Mouse (Mus musculus) MEL (cell line): ENCODE measurements around the gene Kirrel3. TPM values are rescaled to one million over a fixed set of nuclear protein-coding genes. Genes with fewer than 3 reads are reported as not detected.

ENCODE experiments used
- DNase-seq: peaks from one replicate; pipeline ENCODE4 v3.0.0; 2011; ENCODE audit warnings: low read depth, low spot score
- H3K27ac ChIP-seq: 2 replicates; pipeline ENCODE4 v1.5.1; 2012; ENCODE audit warnings: low read depth, mild to moderate bottlenecking, control low read depth, low read length, moderate library complexity; ENCODE audit not compliant: control insufficient read depth
- H3K27me3 ChIP-seq, 2 experiments: fragments of 150-350 bp in 1 of 2; sonication (generic) in 1 of 2; 2 replicates each; pipeline ENCODE4 v1.6.1; 2012; ENCODE audit warnings: low read length in 2 of 2, mild to moderate bottlenecking in 2 of 2, improper control_type of control experiment in 1 of 2, moderate library complexity in 1 of 2; ENCODE audit not compliant: insufficient read depth in 2 of 2, control insufficient read depth in 1 of 2
- H3K36me3 ChIP-seq, 2 experiments: 2 replicates each; pipeline ENCODE4 v1.6.1; 2012 to 2014; ENCODE audit warnings: low read length in 2 of 2, improper control_type of control experiment in 1 of 2, inconsistent platforms in 1 of 2, mild to moderate bottlenecking in 1 of 2; ENCODE audit not compliant: insufficient read depth in 2 of 2, control insufficient read depth in 1 of 2
- H3K4me1 ChIP-seq, 2 experiments: fragments of 150-350 bp in 1 of 2; sonication (generic) in 1 of 2; 2 replicates each; pipeline ENCODE4 v1.6.1; 2012; ENCODE audit warnings: low read length in 2 of 2, improper control_type of control experiment in 1 of 2, mild to moderate bottlenecking in 1 of 2; ENCODE audit not compliant: insufficient read depth in 2 of 2, control insufficient read depth in 1 of 2
- H3K4me3 ChIP-seq, 2 experiments: fragments of 150-350 bp in 1 of 2; sonication (generic) in 1 of 2; 2 replicates each; pipeline ENCODE4 v1.5.1; 2012; ENCODE audit warnings: low read depth in 2 of 2, low read length in 2 of 2, mild to moderate bottlenecking in 2 of 2, moderate library complexity in 2 of 2, control low read depth in 1 of 2, improper control_type of control experiment in 1 of 2; ENCODE audit not compliant: control insufficient read depth in 1 of 2, insufficient read depth in 1 of 2
- H3K79me2 ChIP-seq: 2 replicates; pipeline ENCODE4 v1.6.1; 2012; ENCODE audit warnings: mild to moderate bottlenecking, low read length, moderate library complexity; ENCODE audit not compliant: control insufficient read depth, poor library complexity, insufficient read depth
- H3K9ac ChIP-seq: 2 replicates; pipeline ENCODE4 v1.6.1; 2012; ENCODE audit warnings: low read depth, mild to moderate bottlenecking, control low read depth, low read length, moderate library complexity; ENCODE audit not compliant: control insufficient read depth, poor library complexity, severe bottlenecking
- H3K9me3 ChIP-seq: fragments of 150-350 bp; sonication (generic); replicated peaks from 2 replicates; pipeline ENCODE4 v1.6.1; 2012; ENCODE audit warnings: mild to moderate bottlenecking, low read length, improper control_type of control experiment, moderate library complexity; ENCODE audit not compliant: insufficient read depth
- CHD1 ChIP-seq: IDR thresholded peaks from 2 replicates; pipeline ENCODE4 v1.6.1; 2012; ENCODE audit warnings: low read depth, mild to moderate bottlenecking, inconsistent platforms, low read length, improper control_type of control experiment
- CHD2 ChIP-seq: IDR thresholded peaks from 2 replicates; pipeline ENCODE4 v1.6.1; 2011; ENCODE audit warnings: low read length, improper control_type of control experiment
- CTCF ChIP-seq, 3 experiments: IDR thresholded peaks in 2 of 3; conservative IDR thresholded peaks in 1 of 3; 2 replicates each; pipeline ENCODE4 v1.5.1; 2011 to 2012; ENCODE audit warnings: low read length in 3 of 3, low read depth in 2 of 3, mild to moderate bottlenecking in 2 of 3, improper control_type of control experiment in 1 of 3, inconsistent platforms in 1 of 3, mixed read lengths in 1 of 3, moderate library complexity in 1 of 3; ENCODE audit not compliant: control insufficient read depth in 1 of 3, insufficient read depth in 1 of 3, poor library complexity in 1 of 3, severe bottlenecking in 1 of 3
- E2F4 ChIP-seq: IDR thresholded peaks from 2 replicates; pipeline ENCODE4 v1.6.1; 2011; ENCODE audit warnings: low read depth, low read length, improper control_type of control experiment, borderline replicate concordance
- EP300 ChIP-seq, 2 experiments: IDR thresholded peaks; 2 replicates each; pipeline ENCODE4 v1.6.1; 2011; ENCODE audit warnings: improper control_type of control experiment in 2 of 2, low read length in 2 of 2, low read depth in 1 of 2, mild to moderate bottlenecking in 1 of 2
- GABPA ChIP-seq: IDR thresholded peaks from 2 replicates; pipeline ENCODE4 v1.6.1; 2012; ENCODE audit warnings: low read depth, mild to moderate bottlenecking, inconsistent platforms, low read length, improper control_type of control experiment, moderate library complexity
- GATA1 ChIP-seq: IDR thresholded peaks from 2 replicates; pipeline ENCODE4 v1.6.1; 2011; ENCODE audit warnings: low read depth, low read length, improper control_type of control experiment
- HCFC1 ChIP-seq: IDR thresholded peaks from 2 replicates; pipeline ENCODE4 v1.6.1; 2012; ENCODE audit warnings: low read depth, mild to moderate bottlenecking, inconsistent platforms, low read length, improper control_type of control experiment, moderate library complexity
- JUND ChIP-seq: IDR thresholded peaks from 2 replicates; pipeline ENCODE4 v1.6.1; 2011; ENCODE audit warnings: low read depth, mild to moderate bottlenecking, improper control_type of control experiment, low read length
- MAFK ChIP-seq: IDR thresholded peaks from 2 replicates; pipeline ENCODE4 v1.6.1; 2011; ENCODE audit warnings: low read depth, mild to moderate bottlenecking, low read length, improper control_type of control experiment, borderline replicate concordance
- MAX ChIP-seq: IDR thresholded peaks from 2 replicates; pipeline ENCODE4 v1.6.1; 2011; ENCODE audit warnings: low read length, improper control_type of control experiment
- MEF2A ChIP-seq: IDR thresholded peaks from 2 replicates; pipeline ENCODE4 v1.6.1; 2014; ENCODE audit warnings: low read depth, mild to moderate bottlenecking, inconsistent platforms, low read length, improper control_type of control experiment; ENCODE audit not compliant: poor library complexity, insufficient replicate concordance, severe bottlenecking; ENCODE audit errors: extremely low read depth
- MYB ChIP-seq: IDR thresholded peaks from 2 replicates; pipeline ENCODE4 v1.6.1; 2011; ENCODE audit warnings: mild to moderate bottlenecking, low read depth, low read length, improper control_type of control experiment
- POLR2A ChIP-seq, 2 experiments: IDR thresholded peaks; 2 replicates each; pipeline ENCODE4 v1.6.1; 2011 to 2012; ENCODE audit warnings: low read length in 2 of 2, mild to moderate bottlenecking in 2 of 2, control low read depth in 1 of 2, improper control_type of control experiment in 1 of 2, low read depth in 1 of 2, moderate library complexity in 1 of 2; ENCODE audit not compliant: control insufficient read depth in 1 of 2, insufficient read depth in 1 of 2, poor library complexity in 1 of 2
- RAD21 ChIP-seq: IDR thresholded peaks from 2 replicates; pipeline ENCODE4 v1.6.1; 2011; ENCODE audit warnings: mild to moderate bottlenecking, low read depth, low read length, improper control_type of control experiment
- RCOR1 ChIP-seq: IDR thresholded peaks from 2 replicates; pipeline ENCODE4 v1.6.1; 2012; ENCODE audit warnings: low read depth, mild to moderate bottlenecking, inconsistent platforms, low read length, improper control_type of control experiment
- SMC3 ChIP-seq: IDR thresholded peaks from 2 replicates; pipeline ENCODE4 v1.6.1; 2011; ENCODE audit warnings: low read depth, low read length, improper control_type of control experiment
- TAL1 ChIP-seq: IDR thresholded peaks from 2 replicates; pipeline ENCODE4 v1.6.1; 2012; ENCODE audit warnings: mild to moderate bottlenecking, inconsistent platforms, low read length, moderate library complexity, mixed read lengths
- TBP ChIP-seq: IDR thresholded peaks from 2 replicates; pipeline ENCODE4 v1.8.0; 2011; ENCODE audit warnings: low read depth, low read length, improper control_type of control experiment
- USF1 ChIP-seq: IDR thresholded peaks from 2 replicates; pipeline ENCODE4 v1.6.1; 2014; ENCODE audit warnings: low read depth, mild to moderate bottlenecking, inconsistent platforms, low read length, improper control_type of control experiment, moderate library complexity
- USF2 ChIP-seq, 2 experiments: IDR thresholded peaks; 2 replicates each; pipeline ENCODE4 v1.6.1; 2011 to 2012; ENCODE audit warnings: improper control_type of control experiment in 2 of 2, low read length in 2 of 2, borderline replicate concordance in 1 of 2, inconsistent platforms in 1 of 2, low read depth in 1 of 2, mild to moderate bottlenecking in 1 of 2; ENCODE audit not compliant: insufficient read depth in 1 of 2
- ZC3H11A ChIP-seq: IDR thresholded peaks from 2 replicates; pipeline ENCODE4 v1.6.1; 2012; ENCODE audit warnings: low read depth, mild to moderate bottlenecking, inconsistent platforms, low read length, improper control_type of control experiment
- ZNF384 ChIP-seq: IDR thresholded peaks from 2 replicates; pipeline ENCODE4 v1.6.1; 2012; ENCODE audit warnings: low read depth, mild to moderate bottlenecking, inconsistent platforms, low read length, improper control_type of control experiment
- polyA plus RNA-seq, 2 experiments: library from polyadenylated mRNA; stranded (reverse) in 1 of 2; unstranded in 1 of 2; fragments of >175 nt in 1 of 2; fragments of >200 nt in 1 of 2; gene quantifications; 2 replicates each; pipeline versions ENCODE4 v1.2.1 to v1.2.4; 2012; ENCODE audit warnings: low replicate concordance in 2 of 2, low read depth in 1 of 2; ENCODE audit not compliant: insufficient read length in 2 of 2, insufficient read depth in 1 of 2, missing spikeins in 1 of 2
- total RNA-seq: library from RNA; depleted of rRNA; stranded (reverse); fragments of 300-350 nt; gene quantifications from 2 replicates; pipeline ENCODE4 v1.2.3, GENCODE M21; 2012

The Kirrel3 gene
- total and polyA plus RNA-seq, 3 experiments, result 0.06 TPM; not detected in 2

GRCm38 (mm10) chr9:34447736-34448135 lies 38.0 kb upstream of the Kirrel3 start:
- Histone ChIP-seq H3K9ac (no peak overlapping the region), H3K27ac (no peak overlapping the region), H3K79me2 (no peaks in the 10 kb centered on the region), H3K4me3 (no peak overlapping the region), H3K27me3 (no peaks in the 10 kb centered on the region), H3K9me3 (no peaks in the 10 kb centered on the region), H3K4me1 (no peaks in the 10 kb centered on the region), H3K36me3 (no peaks in the 10 kb centered on the region)
- TF ChIP-seq MAFK (no peak), RAD21 (no peak), ZC3H11A (no peak), USF1 (no peak), GATA1 (no peak), ZNF384 (no peak), CHD1 (no peak), CHD2 (no peak), TBP (no peak), TAL1 (no peak), USF2 (IDR thresholded peaks at IDR 0.05; ENCODE audit: borderline replicate concordance in 1 of 2, insufficient read depth in 1 of 2, low read depth in 1 of 2, low read length in 2 of 2) (no peak), RCOR1 (no peak), JUND (no peak), MAX (no peak), GABPA (no peak), MEF2A (no peak), CTCF (IDR thresholded peaks at IDR 0.05 in 2 of 3, conservative IDR thresholded peaks at IDR 0.05 in 1 of 3; ENCODE audit: control insufficient read depth in 1 of 3, insufficient read depth in 1 of 3, low read depth in 2 of 3, low read length in 3 of 3, poor library complexity in 1 of 3, severe bottlenecking in 1 of 3) (no peak), SMC3 (no peak), POLR2A (IDR thresholded peaks at IDR 0.05; ENCODE audit: control insufficient read depth in 1 of 2, insufficient read depth in 1 of 2, low read depth in 1 of 2, low read length in 2 of 2, poor library complexity in 1 of 2) (no peak), HCFC1 (no peak)
- DNase-seq, result no peak

- TF ChIP-seq USF2 (IDR thresholded peaks at IDR 0.05; ENCODE audit: borderline replicate concordance in 1 of 2, insufficient read depth in 1 of 2, low read depth in 1 of 2, low read length in 2 of 2) (no peak), MAX (no peak), E2F4 (no peak), MEF2A (no peak), EP300 (IDR thresholded peaks at IDR 0.05; ENCODE audit: low read depth in 1 of 2, low read length in 2 of 2) (no peak), MYB (no peak)
- TF ChIP-seq, all 39 proteins: peak for 0
- no peak overlapping the region for H3K4me3 ChIP-seq
- no peaks in the 10 kb centered on the region for H3K36me3 ChIP-seq
- H3K9me3 ChIP-seq, result no peaks in the 10 kb centered on the region
- H3K27ac ChIP-seq, result no peak overlapping the region
- no peaks in the 10 kb centered on the region for H3K79me2 ChIP-seq
- no peak overlapping the region for H3K9ac ChIP-seq
- DNase-seq, result no peak
- H3K4me1 ChIP-seq, result no peaks in the 10 kb centered on the region
- no peaks in the 10 kb centered on the region for H3K27me3 ChIP-seq
These were observed 37.2 kb upstream of the Kirrel3 start for GRCm38 (mm10) chr9:34448467-34448866.
